Mouse (Mus musculus) stomach, embryonic 14.5 days (tissue): ENCODE measurements around the gene Ccdc47. TPM values are rescaled to one million over a fixed set of nuclear protein-coding genes. Genes with fewer than 3 reads are reported as not detected.
A peak's percentile ranks its signal among the peaks of the same experiment; 100 is the strongest.

Source experiments
- ATAC-seq: fragments of 200-750 bp; cut with Nextera tagmentation; 2 replicates; pipeline ENCODE4 v1.8.0; 2017; ENCODE audit warnings: low read depth, moderate TSS enrichment; ENCODE audit not compliant: insufficient number of reproducible peaks, insufficient read depth, low FRiP score
- H3K27ac ChIP-seq: fragments of 300-500 bp; sonication (generic); 2 replicates; pipeline ENCODE4 v1.5.1; 2014; ENCODE audit warnings: mild to moderate bottlenecking, low read length, moderate library complexity, mixed read lengths
- H3K27me3 ChIP-seq: fragments of 300-500 bp; sonication (generic); 2 replicates; pipeline ENCODE4 v1.6.1; 2014; ENCODE audit warnings: low read length, control low read depth, mixed read lengths; ENCODE audit not compliant: control insufficient read depth, insufficient read depth
- H3K36me3 ChIP-seq: fragments of 300-500 bp; sonication (generic); 2 replicates; pipeline ENCODE4 v1.6.1; 2014; ENCODE audit warnings: mild to moderate bottlenecking, control low read depth, low read length, moderate library complexity, mixed read lengths; ENCODE audit not compliant: control insufficient read depth, insufficient read depth
- H3K4me1 ChIP-seq: fragments of 300-500 bp; sonication (generic); 2 replicates; pipeline ENCODE4 v1.6.1; 2014; ENCODE audit warnings: low read length, control low read depth, mixed read lengths; ENCODE audit not compliant: control insufficient read depth, insufficient read depth
- H3K4me2 ChIP-seq: fragments of 300-500 bp; sonication (generic); replicated peaks from 2 replicates; pipeline ENCODE4 v1.6.1; 2014; ENCODE audit warnings: low read depth, low read length, control low read depth
- H3K4me3 ChIP-seq: fragments of 300-500 bp; sonication (generic); 2 replicates; pipeline ENCODE4 v1.5.1; 2014; ENCODE audit warnings: low read depth, low read length, control low read depth
- H3K9ac ChIP-seq: fragments of 300-500 bp; sonication (generic); replicated peaks from 2 replicates; pipeline ENCODE4 v1.6.1; 2014; ENCODE audit warnings: low read depth, mild to moderate bottlenecking, control low read depth, low read length, moderate library complexity, mixed read lengths
- H3K9me3 ChIP-seq: fragments of 300-500 bp; sonication (generic); 2 replicates; pipeline ENCODE4 v1.6.1; 2016; ENCODE audit warnings: low read depth, low read length, control low read depth; ENCODE audit not compliant: control insufficient read depth
- WGBS: fragments of 180-500 bp; shearing (Covaris S2); extraction: QIAGEN DNeasy Blood & Tissue Kit; methylation state at CpG from one replicate; pipeline ENCODE4 v1.1.7; 2014; 5-methylcytosine and 5-hydroxymethylcytosine counted together
- polyA plus RNA-seq: library from polyadenylated mRNA; unstranded; fragments of >200 nt; fragmentation: Nextera tagmentation; extraction: Ambion mirVana; gene quantifications from 2 replicates; pipeline ENCODE4 v1.2.1, GENCODE M21; 2014

The Ccdc47 gene
- polyA plus RNA-seq = 60.2 and 68.1 TPM in 2 replicates

- WGBS = under 1% methylated on average over 46 of the region's 46 CpGs
- no peaks in the 10 kb centered on the region for H3K27me3 ChIP-seq
- peak; percentile 98 for ATAC-seq
Measured at GRCm38 (mm10) chr11:106215927-106216729, at the start of gene Ccdc47. TSS of gene Ccdc47 (minus strand) at chr11:106216344.

GRCm38 (mm10) chr11:106265570-106265969, 49.4 kb upstream of the Ccdc47 start:
- WGBS = 91% methylated on average over 4 of the region's 4 CpGs
- Histone ChIP-seq H3K9ac (no peak overlapping the region), H3K9me3 (no peaks in the 10 kb centered on the region), H3K4me3 (no peak overlapping the region), H3K4me2 (no peak overlapping the region), H3K27me3 (no peaks in the 10 kb centered on the region), H3K27ac (no peak overlapping the region), H3K4me1 (peaks cover 29% of the 10 kb centered on the region), H3K36me3 (peaks cover 61% of the 10 kb centered on the region)
- no peak for ATAC-seq

More at GRCm38 (mm10) chr11:106215927-106216729, at the start of gene Ccdc47:
- Histone ChIP-seq H3K4me3 (peak within 1 kb of the TSS; percentile 73), H3K27ac (peak within 1 kb of the TSS; percentile 98), H3K9me3 (no peaks in the 10 kb centered on the region), H3K4me2 (peak within 1 kb of the TSS; percentile 77), H3K36me3 (peaks cover 18% of the 10 kb centered on the region), H3K9ac (peak within 1 kb of the TSS; percentile 91), H3K4me1 (peaks cover 16% of the 10 kb centered on the region)

DNA sequence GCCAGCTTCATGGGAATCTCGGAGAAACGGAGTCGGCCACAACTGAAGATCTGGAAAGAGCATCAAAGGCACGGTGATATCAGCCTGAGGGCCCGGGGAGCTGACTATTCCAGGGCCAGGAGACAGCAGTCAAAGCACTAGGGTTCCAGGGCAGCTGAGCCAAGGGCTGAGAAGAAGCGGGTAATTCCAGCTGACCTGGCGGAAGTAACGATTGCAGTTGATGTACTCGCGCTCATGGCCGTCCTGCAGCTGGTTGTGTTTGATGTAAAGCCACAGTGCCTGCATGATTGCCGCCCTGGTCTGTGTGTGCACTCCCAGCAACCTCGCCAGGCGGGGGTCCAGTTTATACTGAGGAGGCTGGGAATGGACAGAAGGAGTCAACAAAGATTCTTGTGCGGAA, 48.8 kb upstream of the Ccdc47 start:
- no peak overlapping the region for H3K4me2 ChIP-seq

DNA sequence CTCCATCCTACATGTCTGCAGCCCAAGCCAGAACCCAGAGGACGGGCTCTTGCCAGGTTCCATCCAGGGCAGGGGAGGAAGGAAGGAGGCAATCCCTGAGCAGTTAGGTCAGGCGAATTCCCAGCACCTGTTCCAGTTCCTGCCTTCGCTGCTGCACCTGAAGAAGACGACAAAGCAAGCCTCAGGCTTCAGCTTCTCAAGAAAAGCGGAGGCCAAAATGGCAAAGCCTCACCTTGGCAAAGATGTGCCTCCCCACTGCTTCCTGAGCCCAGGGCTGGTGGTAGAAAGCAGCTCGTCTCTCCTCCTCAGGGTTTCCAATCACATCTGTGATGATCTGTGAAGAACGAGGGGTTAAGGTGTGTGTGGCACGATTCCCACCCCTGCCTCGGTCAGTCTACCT, 47.8 kb upstream of the Ccdc47 start:
- Histone ChIP-seq H3K4me2 (no peak overlapping the region), H3K9ac (no peak overlapping the region), H3K27me3 (no peaks in the 10 kb centered on the region), H3K36me3 (peaks cover 67% of the 10 kb centered on the region), H3K4me3 (no peak overlapping the region), H3K27ac (no peak overlapping the region), H3K4me1 (peaks cover 18% of the 10 kb centered on the region), H3K9me3 (no peaks in the 10 kb centered on the region)
- ATAC-seq = no peak
- 91% methylated on average over 9 of the region's 9 CpGs for WGBS

More for the DNA sequence above, 48.8 kb upstream of the Ccdc47 start:
- no peak overlapping the region for H3K9ac ChIP-seq
- H3K4me3 ChIP-seq = no peak overlapping the region
- H3K4me1 ChIP-seq = peaks cover 25% of the 10 kb centered on the region
- peaks cover 61% of the 10 kb centered on the region for H3K36me3 ChIP-seq
- 87% methylated on average over 15 of the region's 15 CpGs for WGBS
- H3K27me3 ChIP-seq = no peaks in the 10 kb centered on the region
- no peak for ATAC-seq
- no peak overlapping the region for H3K27ac ChIP-seq
- H3K9me3 ChIP-seq = no peaks in the 10 kb centered on the region

GRCm38 (mm10) chr11:106260826-106261450, 44.8 kb upstream of the Ccdc47 start:
- Histone ChIP-seq H3K27me3 (no peaks in the 10 kb centered on the region), H3K9me3 (no peaks in the 10 kb centered on the region), H3K36me3 (peaks cover 63% of the 10 kb centered on the region), H3K4me2 (no peak overlapping the region), H3K4me1 (peaks cover 11% of the 10 kb centered on the region; the same call in 1 of the 2 replicates), H3K27ac (no peak overlapping the region), H3K4me3 (no peak overlapping the region), H3K9ac (no peak overlapping the region)
- 77% methylated on average over 14 of the region's 14 CpGs for WGBS
- ATAC-seq = no peak

DNA sequence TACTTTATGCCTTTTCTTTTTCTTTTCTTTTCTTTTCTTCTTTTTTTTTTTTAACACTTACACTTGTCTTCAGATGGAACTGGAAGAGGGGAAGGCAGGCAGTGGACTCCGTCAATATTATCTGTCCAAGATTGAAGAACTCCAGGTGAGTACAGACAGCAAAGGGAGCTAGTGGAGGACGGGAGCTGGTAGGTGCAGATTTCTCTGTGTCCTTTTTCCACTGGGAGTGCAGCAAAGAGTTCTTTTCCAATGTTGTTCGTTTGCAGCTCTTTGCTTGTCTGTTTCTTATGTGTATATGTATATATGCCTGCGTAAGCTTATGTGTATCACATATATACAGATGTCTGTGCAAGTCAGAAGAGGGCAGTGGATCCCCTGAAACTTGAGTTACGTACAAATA, 40.6 kb upstream of the Ccdc47 start:
- 55% methylated on average over 5 of the region's 5 CpGs for WGBS
- Histone ChIP-seq H3K36me3 (peaks cover 39% of the 10 kb centered on the region), H3K27me3 (no peaks in the 10 kb centered on the region), H3K4me2 (peak overlapping the region; percentile 94), H3K4me3 (peak overlapping the region; percentile 77), H3K9ac (peak overlapping the region; percentile 73; the same call in 1 of the 2 replicates), H3K4me1 (peaks cover 17% of the 10 kb centered on the region), H3K9me3 (no peaks in the 10 kb centered on the region), H3K27ac (no peak overlapping the region; the same call in 1 of the 2 replicates)
- ATAC-seq = no peak

DNA sequence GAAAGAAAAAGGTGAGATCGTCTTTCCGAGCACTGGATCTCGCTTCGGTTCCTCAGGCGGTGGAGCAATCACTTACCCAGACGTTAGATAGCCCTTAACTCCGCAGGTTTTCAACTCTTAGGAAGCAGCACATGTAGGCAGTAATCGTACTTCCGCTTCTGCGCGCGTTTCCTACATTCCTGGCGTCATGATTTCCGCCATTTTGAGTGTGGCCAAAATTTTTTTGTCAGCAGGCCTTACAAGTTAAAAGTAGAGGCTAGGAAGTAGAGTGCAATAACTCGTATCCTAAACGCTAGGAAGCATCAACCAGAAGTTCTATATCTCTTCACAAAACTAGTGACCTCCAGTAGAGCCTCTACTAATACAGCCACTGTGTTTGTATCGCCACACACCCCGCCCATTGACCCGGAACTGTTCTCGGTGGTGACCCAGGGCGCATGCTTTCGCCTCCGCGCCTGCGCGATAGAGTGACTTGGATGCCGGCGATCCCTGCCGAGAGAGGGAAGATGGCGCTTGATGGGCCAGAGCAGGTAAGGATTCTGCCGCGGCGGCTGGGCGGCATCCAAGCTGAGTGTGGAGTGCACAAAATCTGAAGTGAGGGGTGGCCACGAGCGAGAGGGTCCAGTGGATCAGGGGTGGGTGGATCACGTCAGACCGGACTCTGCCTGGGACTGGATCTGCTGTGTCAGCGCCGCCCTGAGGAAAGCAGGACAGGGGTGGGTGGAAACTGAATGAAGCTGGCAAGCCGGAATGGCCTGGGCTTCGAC, 39.7 kb upstream of the Ccdc47 start, which contains the start of the genes Ftsj3 and Psmc5:
Gene Ftsj3 (minus strand): TSS at position 395 of the 767 bp plus-strand sequence.
Gene Psmc5 (plus strand): TSS at position 470 of the 767 bp plus-strand sequence.
- Histone ChIP-seq H3K4me3 (peak within 1 kb of the TSS; percentile 77), H3K4me1 (peaks cover 17% of the 10 kb centered on the region), H3K9ac (peak within 1 kb of the TSS; percentile 73), H3K27me3 (no peaks in the 10 kb centered on the region), H3K9me3 (no peaks in the 10 kb centered on the region), H3K4me2 (peak within 1 kb of the TSS; percentile 94), H3K36me3 (peaks cover 40% of the 10 kb centered on the region), H3K27ac (peak within 1 kb of the TSS; percentile 67; the same call in 1 of the 2 replicates)
- ATAC-seq = peak; percentile 95
- WGBS = under 1% methylated on average over 42 of the region's 42 CpGs

DNA sequence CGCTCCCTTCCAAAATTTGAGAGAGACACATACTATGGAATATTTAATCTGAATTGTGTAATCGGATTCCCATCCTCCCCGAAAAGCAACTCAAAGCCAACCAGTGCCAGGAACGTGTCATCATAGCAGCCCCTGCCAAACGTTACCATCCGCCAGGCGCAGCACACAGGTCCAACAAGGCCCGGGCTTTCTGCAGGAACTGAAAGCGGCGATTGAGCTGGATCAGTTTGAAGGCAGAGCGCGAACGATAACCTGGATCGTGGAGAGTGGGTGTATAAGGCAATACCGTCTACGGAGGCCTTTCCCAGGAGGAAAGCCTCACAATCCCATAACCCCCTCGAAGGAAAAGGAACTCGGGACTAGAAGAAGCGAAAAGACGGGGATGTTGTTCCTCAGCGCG, 39.0 kb upstream of the Ccdc47 start:
- Histone ChIP-seq H3K9ac (peak overlapping the region; percentile 73), H3K36me3 (peaks cover 47% of the 10 kb centered on the region), H3K27me3 (no peaks in the 10 kb centered on the region), H3K9me3 (no peaks in the 10 kb centered on the region), H3K4me2 (peak overlapping the region; percentile 94), H3K4me1 (peaks cover 17% of the 10 kb centered on the region), H3K27ac (peak overlapping the region; percentile 67; the same call in 1 of the 2 replicates), H3K4me3 (peak overlapping the region; percentile 77)
- ATAC-seq = no peak
- 2% methylated on average over 22 of the region's 22 CpGs for WGBS
